Mouse (Mus musculus): ENCODE measurements around the gene Ascl3.

Ascl3 gene

GRCm38 (mm10) chr7:109731626-109732025, at the start of gene Ascl3:
Gene Ascl3, minus strand, starts transcription at chr7:109731726.
- in situ Hi-C loops (cut with MboI, MseI), result no loop called here

- in situ Hi-C loops (cut with MboI, MseI), result no loop called here
Observed at GRCm38 (mm10) chr7:109781087-109781469, 49.6 kb upstream of the Ascl3 start.

DNA sequence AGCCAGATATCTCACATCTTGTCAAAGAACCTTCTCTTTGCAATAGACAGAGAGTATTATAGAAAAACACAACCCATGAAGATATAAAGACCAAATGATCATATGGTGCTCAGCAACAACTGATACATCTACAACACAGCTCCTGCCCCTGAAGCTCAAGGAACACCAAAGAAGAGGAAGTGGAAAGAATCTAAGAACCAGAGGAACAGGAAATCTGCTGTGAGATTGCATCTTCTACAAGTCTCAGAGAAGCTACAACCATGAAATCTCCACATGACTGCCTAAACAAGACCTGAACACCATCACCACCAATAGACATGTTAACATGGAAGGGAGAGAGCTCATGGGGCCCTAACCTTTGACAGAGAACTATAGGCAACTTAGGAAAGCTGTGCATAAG, 40.7 kb upstream of the Ascl3 start:
- in situ Hi-C loops (cut with MboI, MseI), result no loop called here

GRCm38 (mm10) chr7:109768699-109769383, 37.3 kb upstream of the Ascl3 start:
- in situ Hi-C loops (cut with MboI, MseI), result no loop called here

DNA sequence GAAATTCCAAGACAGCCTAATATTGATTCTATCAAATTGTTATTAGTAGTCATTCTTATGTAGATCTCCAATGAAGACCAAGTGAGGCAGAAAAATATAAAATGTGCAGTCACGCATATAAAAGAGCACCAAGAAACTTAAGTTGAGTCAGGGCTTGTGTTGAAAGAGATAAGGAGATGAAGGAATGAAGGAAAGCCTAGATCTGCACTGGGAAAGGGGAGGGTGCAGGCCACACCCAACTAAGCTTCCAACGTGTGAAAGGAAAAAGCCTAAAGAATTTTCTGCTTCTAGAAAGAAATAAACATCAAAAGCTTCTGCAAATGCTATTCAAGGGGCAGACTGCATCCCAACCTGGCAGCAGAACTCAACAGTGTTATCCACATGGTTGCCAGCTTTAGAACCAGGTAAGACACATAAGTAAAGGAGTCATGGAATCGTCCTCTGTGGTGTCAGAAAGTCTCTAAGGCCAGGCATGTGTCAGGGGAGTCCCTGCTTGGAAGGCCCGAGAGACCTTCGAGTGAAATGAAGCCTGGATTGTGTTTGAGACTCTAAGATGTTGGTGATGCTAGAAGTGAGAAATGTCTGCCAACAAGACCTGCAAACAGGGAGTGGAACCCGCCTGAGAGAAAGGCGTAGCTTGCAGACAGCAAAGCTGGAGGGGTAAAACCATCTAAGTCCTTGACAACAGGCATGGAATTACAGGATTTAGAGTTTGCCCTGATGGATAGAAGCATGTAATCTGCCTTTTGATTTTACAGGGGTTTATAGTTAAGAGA, 36.2 kb upstream of the Ascl3 start:
- in situ Hi-C loops (cut with MboI, MseI), result no loop called here

DNA sequence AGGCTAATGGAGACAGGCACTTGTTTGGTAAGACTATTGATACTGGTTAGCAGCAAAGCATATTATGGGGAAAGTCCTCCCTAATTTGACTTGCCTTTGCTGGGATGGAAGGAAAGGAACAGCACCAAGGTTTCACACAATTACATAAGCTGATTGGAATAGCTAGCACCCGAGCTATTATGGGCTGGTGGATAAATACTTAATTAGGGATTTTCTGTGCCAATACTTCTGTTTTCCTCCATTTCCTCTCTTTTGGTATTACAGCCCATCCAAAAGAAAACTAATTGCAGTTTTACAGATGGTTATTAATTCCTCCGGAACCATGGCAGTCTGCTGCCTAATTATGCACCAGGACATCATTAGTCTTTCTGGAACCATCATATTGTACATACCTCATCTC, 32.5 kb upstream of the Ascl3 start:
- in situ Hi-C loops (cut with MboI, MseI), result no loop called here

GRCm38 (mm10) chr7:109756291-109756690, 24.8 kb upstream of the Ascl3 start:
- in situ Hi-C loops (cut with MboI, MseI), result no loop called here

DNA sequence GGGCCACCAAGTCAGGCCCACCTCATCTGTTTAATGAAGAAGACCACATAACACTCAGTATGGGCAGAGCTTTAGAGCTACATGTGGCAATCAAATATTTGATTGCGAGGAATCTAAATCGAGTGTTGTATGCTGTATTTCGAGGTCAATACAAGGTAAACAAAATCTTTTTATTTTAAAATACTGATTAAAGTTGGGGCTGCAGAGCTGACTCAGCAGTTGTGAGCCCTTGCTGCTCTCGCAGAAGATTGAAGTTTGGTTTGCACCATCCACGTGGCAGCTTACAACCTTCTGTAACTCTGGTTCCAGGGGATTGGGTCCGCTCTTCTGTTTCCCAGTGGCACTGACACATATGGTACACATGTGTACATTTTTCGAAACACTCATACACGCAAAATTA, 22.5 kb upstream of the Ascl3 start:
- in situ Hi-C loops (cut with MboI, MseI), result no loop called here

GRCm38 (mm10) chr7:109752008-109752925, 20.7 kb upstream of the Ascl3 start, which contains the start of gene Tmem9b:
Gene Tmem9b, minus strand, starts transcription at chr7:109752875.
- in situ Hi-C loops (cut with MboI, MseI), result no loop called here

DNA sequence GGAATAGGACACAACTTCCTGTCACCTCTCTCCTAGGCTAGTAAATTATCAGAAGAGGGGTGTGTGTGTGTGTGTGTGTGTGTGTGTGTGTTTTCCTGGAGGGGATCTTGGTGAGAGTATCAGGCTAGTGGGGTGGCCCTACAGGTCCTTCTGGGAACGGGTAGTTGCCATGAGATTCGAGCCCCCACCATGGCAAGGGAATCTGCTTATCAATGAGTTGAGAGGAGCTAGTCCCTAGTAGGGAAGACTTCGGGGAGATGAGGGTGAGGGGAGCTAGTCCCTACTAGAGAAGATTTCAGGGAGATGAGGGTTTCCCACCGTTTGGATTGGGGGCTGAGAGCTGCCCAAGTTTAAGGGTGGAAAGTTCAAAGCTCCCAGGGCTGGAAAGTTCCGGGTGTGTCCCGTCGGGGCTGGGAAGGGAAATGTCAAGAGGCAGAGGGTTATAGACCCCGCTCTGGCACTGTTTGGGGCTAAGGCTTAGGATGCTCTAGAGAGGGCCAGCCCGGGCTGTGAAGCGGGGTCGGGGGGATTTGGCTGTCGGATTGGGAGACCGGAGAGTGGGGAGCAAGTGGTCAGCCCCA, 20.0 kb upstream of the Ascl3 start:
- in situ Hi-C loops (cut with MboI, MseI), result no loop called here

- in situ Hi-C loops (cut with MboI, MseI), result no loop called here
Observed at GRCm38 (mm10) chr7:109747747-109748146, 16.2 kb upstream of the Ascl3 start.

GRCm38 (mm10) chr7:109741703-109742102, 10.2 kb upstream of the Ascl3 start:
- in situ Hi-C loops (cut with MboI, MseI), result no loop called here

DNA sequence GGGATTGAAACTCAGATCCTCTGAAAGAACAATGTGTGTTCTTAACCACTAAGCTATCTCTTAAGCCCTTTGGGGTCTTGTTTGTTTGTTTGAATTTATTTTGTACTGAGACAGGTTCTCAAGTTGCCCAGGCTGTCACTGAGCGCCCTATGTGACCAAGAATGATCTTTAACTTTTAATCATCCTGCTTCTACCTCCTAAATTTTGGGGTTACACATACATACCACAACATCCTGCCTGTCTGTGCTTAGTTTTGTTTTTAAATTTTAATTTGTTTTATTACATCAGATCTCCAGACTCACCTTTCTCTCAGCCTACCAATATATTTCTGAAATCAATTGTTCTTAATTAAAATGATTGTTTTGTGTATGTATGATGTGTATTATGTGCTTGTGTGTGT, 9.5 kb upstream of the Ascl3 start:
- in situ Hi-C loops (cut with MboI, MseI), result no loop called here

DNA sequence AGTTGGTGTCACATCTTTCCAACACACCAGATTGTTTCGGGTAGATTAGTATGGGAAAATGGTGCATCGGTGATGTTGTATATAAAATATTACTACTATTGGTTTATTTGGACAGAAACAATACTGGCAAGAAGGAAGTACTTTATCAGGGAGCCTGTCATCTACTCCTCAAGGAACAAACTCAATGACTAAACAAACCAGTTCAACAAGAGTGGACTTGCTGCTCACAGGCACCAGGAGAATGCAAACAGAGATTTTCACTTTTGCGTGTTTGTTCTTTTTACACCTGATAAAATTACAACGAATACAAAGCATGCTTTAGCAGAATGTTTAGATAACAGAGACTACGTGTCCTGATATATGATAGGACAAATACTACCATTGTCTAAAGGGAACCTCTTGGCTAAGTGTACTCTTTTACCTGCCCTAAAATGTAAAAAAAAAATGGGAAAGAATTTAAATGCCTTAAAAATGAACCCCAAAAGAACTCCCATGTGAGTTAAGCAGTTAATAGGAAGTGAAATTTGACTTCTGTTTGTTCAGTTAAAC, 8.4 kb upstream of the Ascl3 start:
- in situ Hi-C loops (cut with MboI, MseI), result no loop called here

DNA sequence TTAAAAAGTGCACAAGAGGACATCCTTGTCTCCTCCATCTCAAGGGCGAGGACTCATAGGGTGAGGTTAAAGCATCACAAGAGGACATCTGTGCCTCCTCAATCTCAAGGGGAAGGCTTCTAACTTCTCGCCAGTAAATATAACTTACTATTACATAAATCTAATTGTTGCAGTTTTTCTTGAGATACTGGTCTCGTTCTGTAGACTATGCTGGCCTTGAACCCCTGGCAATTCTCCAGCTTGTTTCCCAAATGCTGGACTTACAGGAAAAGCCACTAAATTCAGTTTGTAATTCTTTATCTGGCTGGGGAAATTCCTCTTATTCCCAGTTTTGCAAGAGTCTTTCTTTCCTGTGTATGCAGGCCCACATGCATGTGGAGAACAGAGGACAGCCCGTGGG, 3.3 kb upstream of the Ascl3 start:
- in situ Hi-C loops (cut with MboI, MseI), result no loop called here

GRCm38 (mm10) chr7:109723697-109724096, 7.8 kb downstream of the Ascl3 start, which contains the start of gene BC051019:
Gene BC051019, minus strand, starts transcription at chr7:109723850.
- in situ Hi-C loops (cut with MboI, MseI), result no loop called here

- in situ Hi-C loops (cut with MboI, MseI), result no loop called here
Observed at GRCm38 (mm10) chr7:109723114-109723513, 8.4 kb downstream of the Ascl3 start.

GRCm38 (mm10) chr7:109722618-109723017, 8.9 kb downstream of the Ascl3 start:
- in situ Hi-C loops (cut with MboI, MseI), result no loop called here

GRCm38 (mm10) chr7:109719286-109719685, 12.2 kb downstream of the Ascl3 start:
- in situ Hi-C loops (cut with MboI, MseI), result no loop called here

DNA sequence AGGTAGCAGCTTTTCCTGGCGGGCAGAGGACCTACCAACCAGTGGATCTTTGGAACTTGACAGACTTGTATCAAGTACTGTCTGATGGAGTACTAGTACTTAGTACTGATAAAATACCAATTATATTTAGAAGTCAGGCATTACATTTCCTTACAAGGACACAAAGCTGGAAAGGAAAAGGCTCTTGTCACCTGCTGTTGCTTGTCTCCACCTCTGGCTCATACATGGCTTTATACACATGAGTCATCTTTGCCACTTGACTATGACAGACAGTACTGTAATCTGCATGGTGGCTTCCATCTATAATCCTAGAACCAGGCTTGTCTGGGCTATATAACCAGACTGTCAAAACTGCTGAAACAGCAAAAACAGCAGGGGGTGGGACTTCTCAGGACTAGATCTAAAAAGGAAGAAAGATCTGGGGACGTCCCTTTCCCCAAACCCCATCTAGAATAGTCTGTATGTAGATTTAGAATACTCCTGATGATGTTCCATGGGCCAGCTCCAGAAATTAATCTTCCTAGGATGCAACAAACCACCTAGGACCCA, 18.0 kb downstream of the Ascl3 start:
- in situ Hi-C loops (cut with MboI, MseI), result no loop called here

GRCm38 (mm10) chr7:109712198-109712597, 19.3 kb downstream of the Ascl3 start:
- in situ Hi-C loops (cut with MboI, MseI), result no loop called here

Measured in T-helper 1 cell (primary cell).